Mouse (Mus musculus) stomach, postnatal 0 days (tissue): ENCODE results near the gene Gm21987.

Experiments used
- CTCF ChIP-seq: IDR thresholded peaks from 2 replicates; pipeline ENCODE4 v1.5.1; 2016; ENCODE audit warnings: antibody characterized with exemption, low read depth, mild to moderate bottlenecking, moderate library complexity
- EP300 ChIP-seq: optimal IDR thresholded peaks from 2 replicates; pipeline ENCODE3; 2016; ENCODE audit warnings: antibody characterized with exemption

DNA sequence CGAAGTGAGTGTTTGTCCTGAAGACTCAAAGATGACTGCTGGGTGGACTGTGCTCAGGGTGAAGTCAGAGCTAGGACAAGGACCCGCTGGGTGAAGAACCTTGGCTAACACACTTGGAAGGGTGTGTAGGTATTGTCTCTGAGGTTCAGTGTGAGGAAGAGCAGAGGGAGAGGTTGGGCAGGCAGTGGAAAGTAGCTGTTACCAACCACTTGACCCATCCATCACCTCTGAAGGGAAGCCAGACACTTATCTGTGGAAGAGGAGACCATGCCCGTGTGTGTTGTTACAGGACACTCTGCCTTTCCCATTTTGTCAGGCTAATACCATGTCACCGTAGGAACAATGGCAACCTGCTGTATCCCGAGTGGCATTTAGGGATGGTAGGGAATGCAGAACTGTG lies 59.5 kb downstream of the Gm21987 start:
- TF ChIP-seq CTCF (no peak), EP300 (no peak)
